Mouse (Mus musculus) embryonic facial prominence, embryonic 10.5 days (tissue): ENCODE measurements around the gene Galnt9. TPM values are rescaled to one million over a fixed set of nuclear protein-coding genes. Genes with fewer than 3 reads are reported as not detected.

ENCODE experiments used
- DNase-seq: peaks from one replicate; pipeline ENCODE4 v3.0.0-alpha.2; 2017; ENCODE audit warnings: low spot score
- H3K27ac ChIP-seq: fragments of 300-500 bp; sonication (generic); replicated peaks from 2 replicates; pipeline ENCODE4 v1.5.1; 2016; ENCODE audit warnings: mild to moderate bottlenecking
- H3K27me3 ChIP-seq: fragments of 300-500 bp; sonication (generic); replicated peaks from 2 replicates; pipeline ENCODE4 v1.6.1; 2016; ENCODE audit warnings: low read depth, mild to moderate bottlenecking; ENCODE audit not compliant: poor library complexity, severe bottlenecking
- H3K36me3 ChIP-seq: fragments of 300-500 bp; sonication (generic); replicated peaks from 2 replicates; pipeline ENCODE4 v1.6.1; 2016; ENCODE audit warnings: mild to moderate bottlenecking, moderate library complexity
- H3K4me1 ChIP-seq: fragments of 300-500 bp; sonication (generic); 2 replicates; pipeline ENCODE4 v1.6.1; 2016
- H3K4me3 ChIP-seq: fragments of 300-500 bp; sonication (generic); 2 replicates; pipeline ENCODE4 v1.5.1; 2016; ENCODE audit warnings: mild to moderate bottlenecking, moderate library complexity
- H3K9me3 ChIP-seq: fragments of 300-500 bp; sonication (generic); 2 replicates; pipeline ENCODE4 v1.6.1; 2016; ENCODE audit warnings: mild to moderate bottlenecking
- WGBS: fragments of 180-500 bp; shearing (Covaris S2); methylation state at CpG from one replicate; pipeline ENCODE4 v1.1.7; 2016; 5-methylcytosine and 5-hydroxymethylcytosine counted together
- polyA plus RNA-seq: library from polyadenylated mRNA; unstranded; fragments of >200 nt; fragmentation: Nextera tagmentation; extraction: Ambion mirVana; gene quantifications from 2 replicates; pipeline ENCODE4 v1.2.1, GENCODE M21; 2016

Galnt9 gene
- polyA plus RNA-seq = 1.5 and 2.1 TPM in 2 replicates

GRCm38 (mm10) chr5:110543951-110544690 is at the start of gene Galnt9:
Galnt9 (plus strand) TSS chr5:110544355.
- under 1% methylated on average over 82 of the region's 82 CpGs for WGBS
- peaks cover 88% of the 10 kb centered on the region for H3K27me3 ChIP-seq

GRCm38 (mm10) chr5:110494396-110494795 is 49.8 kb upstream of the Galnt9 start:
- Histone ChIP-seq H3K4me3 (no peak overlapping the region), H3K9me3 (no peaks in the 10 kb centered on the region), H3K27me3 (peaks cover 19% of the 10 kb centered on the region), H3K36me3 (no peaks in the 10 kb centered on the region), H3K4me1 (peaks cover 15% of the 10 kb centered on the region), H3K27ac (peak overlapping the region; percentile 41; the same call in 1 of the 2 replicates)
- DNase-seq = no peak
- WGBS = 78% methylated on average over 4 of the region's 4 CpGs

More at GRCm38 (mm10) chr5:110543951-110544690, at the start of gene Galnt9:
- Histone ChIP-seq H3K9me3 (no peaks in the 10 kb centered on the region), H3K4me3 (peak within 1 kb of the TSS; percentile 59), H3K4me1 (peaks cover 12% of the 10 kb centered on the region), H3K27ac (no peak within 1 kb of the TSS), H3K36me3 (no peaks in the 10 kb centered on the region)
- peak; percentile 88 for DNase-seq

- Histone ChIP-seq H3K27ac (peak overlapping the region; percentile 41; the same call in 1 of the 2 replicates), H3K4me3 (no peak overlapping the region), H3K36me3 (no peaks in the 10 kb centered on the region), H3K4me1 (peaks cover 15% of the 10 kb centered on the region), H3K9me3 (no peaks in the 10 kb centered on the region), H3K27me3 (peaks cover 19% of the 10 kb centered on the region)
- WGBS = 71% methylated on average over 6 of the region's 6 CpGs
- no peak for DNase-seq
Observed at GRCm38 (mm10) chr5:110495051-110495450, 49.1 kb upstream of the Galnt9 start.

- WGBS = 84% methylated on average over 5 of the region's 5 CpGs
- Histone ChIP-seq H3K27me3 (peaks cover 28% of the 10 kb centered on the region), H3K27ac (no peak overlapping the region)
Observed at GRCm38 (mm10) chr5:110497556-110497955, 46.6 kb upstream of the Galnt9 start.

GRCm38 (mm10) chr5:110498071-110498470 is 46.1 kb upstream of the Galnt9 start:
- 76% methylated on average over 10 of the region's 10 CpGs for WGBS
- Histone ChIP-seq H3K36me3 (no peaks in the 10 kb centered on the region), H3K27ac (no peak overlapping the region), H3K4me3 (no peak overlapping the region), H3K4me1 (peaks cover 15% of the 10 kb centered on the region), H3K9me3 (no peaks in the 10 kb centered on the region), H3K27me3 (peaks cover 28% of the 10 kb centered on the region)
- no peak for DNase-seq

More at GRCm38 (mm10) chr5:110497556-110497955, 46.6 kb upstream of the Galnt9 start:
- no peak for DNase-seq
- no peak overlapping the region for H3K4me3 ChIP-seq
- no peaks in the 10 kb centered on the region for H3K9me3 ChIP-seq
- H3K36me3 ChIP-seq = no peaks in the 10 kb centered on the region
- peaks cover 15% of the 10 kb centered on the region for H3K4me1 ChIP-seq

- 63% methylated on average over 4 of the region's 4 CpGs for WGBS
- DNase-seq = no peak
- Histone ChIP-seq H3K27me3 (peaks cover 28% of the 10 kb centered on the region), H3K4me1 (peaks cover 5% of the 10 kb centered on the region; the same call in 1 of the 2 replicates), H3K36me3 (no peaks in the 10 kb centered on the region), H3K4me3 (no peak overlapping the region), H3K27ac (no peak overlapping the region), H3K9me3 (no peaks in the 10 kb centered on the region)
Observed at GRCm38 (mm10) chr5:110500233-110500632, 43.9 kb upstream of the Galnt9 start.

- DNase-seq = no peak
- no peak overlapping the region for H3K27ac ChIP-seq
- H3K4me1 ChIP-seq = peaks cover 17% of the 10 kb centered on the region
- H3K4me3 ChIP-seq = no peak overlapping the region
- no peaks in the 10 kb centered on the region for H3K9me3 ChIP-seq
- no peaks in the 10 kb centered on the region for H3K36me3 ChIP-seq
- peaks cover 18% of the 10 kb centered on the region; the same call in 1 of the 2 replicates for H3K27me3 ChIP-seq
- 92% methylated on average over 3 of the region's 3 CpGs for WGBS
Observed at GRCm38 (mm10) chr5:110503361-110503760, 40.8 kb upstream of the Galnt9 start.

GRCm38 (mm10) chr5:110505611-110506294 is 38.4 kb upstream of the Galnt9 start:
- Histone ChIP-seq H3K9me3 (no peaks in the 10 kb centered on the region), H3K27me3 (peaks cover 12% of the 10 kb centered on the region; the same call in 1 of the 2 replicates), H3K36me3 (no peaks in the 10 kb centered on the region), H3K4me3 (no peak overlapping the region), H3K27ac (no peak overlapping the region; the same call in 1 of the 2 replicates), H3K4me1 (peaks cover 17% of the 10 kb centered on the region)
- WGBS = 57% methylated on average over 10 of the region's 10 CpGs
- peak; percentile 14 for DNase-seq

- WGBS = 56% methylated on average over 8 of the region's 8 CpGs
- Histone ChIP-seq H3K27ac (0 out of 2 replicates have a peak overlapping the region, but pooled peaks have one; percentile 24), H3K4me1 (peaks cover 17% of the 10 kb centered on the region), H3K9me3 (no peaks in the 10 kb centered on the region), H3K36me3 (no peaks in the 10 kb centered on the region), H3K27me3 (peaks cover 7% of the 10 kb centered on the region; the same call in 1 of the 2 replicates), H3K4me3 (no peak overlapping the region)
- no peak for DNase-seq
Observed at GRCm38 (mm10) chr5:110506295-110506616, 37.9 kb upstream of the Galnt9 start.

- Histone ChIP-seq H3K4me3 (no peak overlapping the region), H3K36me3 (no peaks in the 10 kb centered on the region), H3K9me3 (no peaks in the 10 kb centered on the region), H3K27ac (no peak overlapping the region), H3K27me3 (0 out of 2 replicates have a peak, but pooled peaks cover 3% of the 10 kb centered on the region), H3K4me1 (peaks cover 17% of the 10 kb centered on the region)
- WGBS = 72% methylated on average over 3 of the region's 3 CpGs
- no peak for DNase-seq
Observed at GRCm38 (mm10) chr5:110506856-110507255, 37.3 kb upstream of the Galnt9 start.

- Histone ChIP-seq H3K27ac (no peak overlapping the region), H3K4me3 (no peak overlapping the region), H3K36me3 (no peaks in the 10 kb centered on the region), H3K27me3 (0 out of 2 replicates have a peak, but pooled peaks cover 8% of the 10 kb centered on the region), H3K9me3 (no peaks in the 10 kb centered on the region), H3K4me1 (peaks cover 18% of the 10 kb centered on the region)
- 83% methylated on average over 3 of the region's 3 CpGs for WGBS
- no peak for DNase-seq
Observed at GRCm38 (mm10) chr5:110507943-110508342, 36.2 kb upstream of the Galnt9 start.

- Histone ChIP-seq H3K9me3 (no peaks in the 10 kb centered on the region), H3K27ac (no peak overlapping the region), H3K36me3 (no peaks in the 10 kb centered on the region), H3K4me3 (no peak overlapping the region), H3K4me1 (peaks cover 22% of the 10 kb centered on the region), H3K27me3 (0 out of 2 replicates have a peak, but pooled peaks cover 13% of the 10 kb centered on the region)
- DNase-seq = no peak
- 89% methylated on average over 6 of the region's 6 CpGs for WGBS
Observed at GRCm38 (mm10) chr5:110510357-110510756, 33.8 kb upstream of the Galnt9 start.
